14 mouse cellular contexts compared by ENCODE assay signal in the genomic region with DNA sequence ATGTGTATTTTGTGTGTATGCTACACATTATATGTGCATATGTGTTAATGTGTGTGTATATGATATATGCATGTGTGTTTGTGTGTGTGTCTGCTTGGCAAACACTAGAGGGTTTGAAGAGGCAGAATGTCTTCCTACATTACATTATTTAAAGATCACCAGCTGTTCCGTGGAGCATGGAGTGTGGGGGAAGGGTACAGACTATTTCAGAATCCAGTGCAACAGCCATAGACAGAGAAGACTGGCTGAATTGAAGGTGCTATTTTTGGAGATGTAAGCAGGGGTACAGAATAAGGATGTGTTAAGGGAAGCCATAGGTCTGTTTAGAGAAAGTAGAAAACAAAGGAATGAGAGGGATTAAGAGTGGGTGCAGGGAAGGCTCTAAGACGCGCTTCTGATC.
DNase-seq lines count a peak whose midpoint lies in the region.
"Had no signal": no experiment of that assay in that cellular context is flagged by ENCODE, and none has a peak within 500 bp of the region (broad histone marks: within the 10 kb centered on the region; RNA-seq: fewer than 3 reads in every experiment).

No protein-coding gene starts in this region.

- DNase-seq in gastrocnemius, adult 18-20 months (ENCODE audit: low spot score), result peak; percentile 24
- no peak for DNase-seq in gastrocnemius, postnatal 25 days
- DNase-seq in retina, postnatal 1 day, result peak; percentile 14
- no peak for DNase-seq in retina, embryonic 14.5 days (ENCODE audit: low spot score)
- peak; percentile 26 to 57 for DNase-seq in left cerebral cortex, postnatal 10 days (ENCODE audit: extremely low spot score in 1 of 2, low spot score in 2 of 2)
- peak; percentile 62 for DNase-seq in telencephalon, adult 2 months (ENCODE audit: low read depth, low spot score)
- no peak for DNase-seq in lung, postnatal 10 days
- DNase-seq: adrenal gland, adult 8-10 months; B cell, adult 2 months; cerebellum, adult 9-10 months; embryo, embryonic 11 days; gastrocnemius, adult 2 months; heart, postnatal 14 days; thymus, postnatal 14 days had no signal

- intact Hi-C loops in left cerebral cortex, postnatal 10 days (cut with DNase I), result no loop called here

Comparison
In these comparisons a context has a peak if more than half of its experiments do, and no peak if none do; other contexts are left out.
1. DNase-seq: peak in gastrocnemius, adult 18-20 months (single experiment), retina, postnatal 1 day (single experiment), left cerebral cortex, postnatal 10 days (2 of 2) and telencephalon, adult 2 months (single experiment); none in gastrocnemius, postnatal 25 days (single experiment), retina, embryonic 14.5 days (single experiment) and lung, postnatal 10 days (single experiment).